Mouse (Mus musculus) cortical plate, adult 2 months (tissue): ENCODE measurements around the gene Gm11060. TPM values are rescaled to one million over a fixed set of nuclear protein-coding genes. Genes with fewer than 3 reads are reported as not detected.

Experiments used
- H3K27ac ChIP-seq: fragments of 200-500 bp; 2 replicates; pipeline ENCODE4 v1.5.1; 2012; ENCODE audit warnings: low read length, control low read depth, inconsistent platforms; ENCODE audit not compliant: insufficient read depth
- H3K4me1 ChIP-seq: fragments of 200-500 bp; 2 replicates; pipeline ENCODE4 v1.6.1; 2011; ENCODE audit warnings: low read length; ENCODE audit not compliant: control insufficient read depth, insufficient read depth
- H3K4me3 ChIP-seq: fragments of 200-500 bp; 2 replicates; pipeline ENCODE4 v1.5.1; 2011; ENCODE audit warnings: mild to moderate bottlenecking, low read length, control low read depth; ENCODE audit not compliant: insufficient read depth
- CTCF ChIP-seq: fragments of 200-500 bp; IDR thresholded peaks from 2 replicates; pipeline ENCODE4 v1.5.1; 2011; ENCODE audit warnings: mild to moderate bottlenecking, control low read depth, low read length; ENCODE audit not compliant: insufficient read depth; ENCODE audit errors: extremely low read depth
- POLR2A ChIP-seq: fragments of 200-500 bp; IDR thresholded peaks from 2 replicates; pipeline ENCODE4 v1.6.1; 2011; ENCODE audit warnings: mild to moderate bottlenecking, low read length, control low read depth; ENCODE audit not compliant: insufficient read depth; ENCODE audit errors: extremely low read depth
- polyA plus RNA-seq: library from polyadenylated mRNA; depleted of rRNA; stranded (reverse); fragments of >200 nt; gene quantifications from 2 replicates; pipeline ENCODE4 v1.2.3, GENCODE M21; 2012

The Gm11060 gene
- polyA plus RNA-seq, 1 experiment: not detected

DNA sequence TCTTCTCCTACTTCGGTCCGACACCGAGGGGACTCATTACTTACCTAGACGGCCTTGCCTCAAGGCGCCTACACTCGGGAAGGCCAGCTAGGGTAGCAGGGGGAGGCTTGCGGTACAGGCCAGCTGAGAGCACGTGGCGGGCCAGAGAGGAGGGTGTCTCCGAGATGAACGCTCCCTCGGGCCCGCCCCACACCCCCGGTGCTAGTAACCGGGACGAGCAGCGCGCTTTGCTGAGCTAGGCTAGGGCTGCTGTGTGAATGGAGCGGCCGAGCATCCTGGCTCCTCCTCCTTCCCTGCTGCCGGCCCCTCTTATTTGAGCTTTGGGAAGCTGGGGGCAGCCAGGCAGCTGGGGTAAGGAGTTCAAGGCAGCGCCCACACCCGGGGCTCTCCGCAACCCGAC, 34.5 kb downstream of the Gm11060 start, which contains the start of gene Wt1:
TSS of gene Wt1 (plus strand) at position 251 of the 400 bp plus-strand sequence.
- no peak within 1 kb of the TSS for H3K4me3 ChIP-seq
- TF ChIP-seq CTCF (no peak), POLR2A (no peak)
- no peaks in the 10 kb centered on the region for H3K4me1 ChIP-seq
- no peak within 1 kb of the TSS for H3K27ac ChIP-seq

DNA sequence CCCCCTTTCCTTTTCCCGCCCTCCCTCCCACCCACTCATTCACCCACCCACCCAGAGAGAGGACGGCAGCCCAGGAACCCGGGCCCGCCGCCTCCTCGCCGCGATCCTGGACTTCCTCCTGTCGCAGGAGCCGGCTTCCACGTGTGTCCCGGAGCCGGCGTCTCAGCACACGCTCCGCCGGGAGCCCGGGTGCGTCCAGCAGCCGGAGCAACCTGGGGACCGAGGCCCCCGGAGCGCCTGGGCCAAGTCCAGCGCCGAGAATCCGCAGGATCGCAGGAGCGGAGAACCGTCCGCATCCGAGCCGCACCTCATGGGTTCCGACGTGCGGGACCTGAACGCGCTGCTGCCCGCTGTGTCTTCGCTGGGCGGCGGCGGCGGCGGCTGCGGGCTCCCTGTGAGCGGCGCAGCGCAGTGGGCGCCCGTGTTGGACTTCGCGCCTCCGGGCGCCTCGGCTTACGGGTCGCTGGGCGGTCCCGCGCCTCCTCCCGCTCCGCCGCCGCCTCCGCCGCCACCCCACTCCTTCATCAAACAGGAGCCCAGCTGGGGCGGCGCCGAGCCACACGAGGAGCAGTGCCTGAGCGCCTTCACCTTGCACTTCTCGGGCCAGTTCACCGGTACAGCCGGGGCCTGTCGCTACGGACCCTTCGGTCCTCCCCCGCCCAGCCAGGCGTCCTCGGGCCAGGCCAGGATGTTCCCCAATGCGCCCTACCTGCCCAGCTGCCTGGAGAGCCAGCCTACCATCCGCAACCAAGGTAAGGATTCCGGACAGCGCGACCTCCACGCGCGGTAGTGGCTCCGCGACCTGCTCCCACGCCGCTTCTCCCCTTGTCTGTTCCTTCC, 35.1 kb downstream of the Gm11060 start:
- Histone ChIP-seq H3K4me1 (no peaks in the 10 kb centered on the region), H3K27ac (no peak overlapping the region), H3K4me3 (no peak overlapping the region)
- no peak for TF ChIP-seq POLR2A
- TF ChIP-seq CTCF: no peak

DNA sequence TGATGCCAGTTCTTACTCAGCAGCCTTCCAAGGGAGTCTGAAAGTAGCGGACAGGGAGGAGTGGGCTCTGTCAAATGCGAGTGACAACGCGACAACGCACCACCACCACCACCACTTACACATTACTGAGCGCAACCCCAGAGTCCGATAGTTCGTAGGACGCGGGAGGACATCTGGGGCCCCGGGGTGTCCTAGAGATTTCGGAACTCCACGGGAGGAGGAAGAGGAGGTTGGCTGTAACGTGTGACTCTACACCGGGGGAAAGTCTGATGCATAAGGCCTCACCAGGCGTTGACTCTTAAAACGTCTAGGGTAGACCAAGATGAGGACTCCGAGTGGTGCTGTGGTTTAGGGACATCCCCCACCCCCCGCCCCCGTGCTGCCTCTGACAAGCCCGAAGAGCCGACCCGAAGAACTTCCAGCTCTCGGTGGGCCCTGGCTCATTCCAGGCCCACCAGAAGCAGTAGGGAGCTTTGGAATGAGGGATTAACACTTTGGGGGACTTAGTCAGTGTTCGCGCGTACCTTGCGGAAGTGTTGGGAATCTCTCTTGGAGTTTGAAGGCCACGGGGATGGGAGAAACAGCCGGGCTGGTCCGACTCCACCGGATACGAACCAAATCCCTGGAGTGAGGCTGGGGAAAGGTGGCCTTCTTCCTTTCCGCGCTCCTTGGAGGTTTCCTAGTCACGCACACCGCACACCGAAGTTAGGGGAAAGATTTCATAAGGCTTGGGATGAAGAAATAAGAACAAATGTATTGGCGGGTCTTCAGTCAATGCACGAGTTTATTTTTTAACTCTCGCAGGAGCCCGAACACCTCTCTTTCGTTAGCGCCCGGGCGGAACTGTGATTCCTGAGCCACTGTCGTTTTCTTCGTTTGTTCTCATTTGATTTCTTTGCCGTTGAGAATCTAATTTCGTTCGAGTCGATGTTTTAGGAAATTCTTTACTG, 36.0 kb downstream of the Gm11060 start:
- H3K4me3 ChIP-seq: no peak overlapping the region
- TF ChIP-seq CTCF: no peak
- H3K27ac ChIP-seq: no peak overlapping the region
- no peaks in the 10 kb centered on the region for H3K4me1 ChIP-seq

DNA sequence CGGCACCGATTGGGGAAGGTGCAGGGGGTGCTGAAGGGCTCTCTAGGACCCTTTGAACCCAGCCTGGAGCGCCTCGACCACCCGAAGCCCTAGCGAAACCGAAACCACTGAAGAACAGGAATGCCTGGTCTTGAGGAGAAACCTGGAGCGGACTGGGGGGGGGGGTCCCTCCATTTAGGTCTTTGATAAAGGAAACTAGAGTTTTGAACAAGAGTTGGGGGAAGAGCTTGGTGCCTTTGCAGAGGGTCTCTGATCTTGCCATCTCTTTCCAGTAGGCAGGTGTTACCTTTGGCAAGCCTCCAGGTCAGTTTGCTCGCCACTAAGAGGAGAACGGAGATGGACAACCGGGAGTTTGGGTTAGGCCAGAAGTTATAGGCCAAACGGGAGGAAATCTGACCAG, 36.7 kb downstream of the Gm11060 start:
- H3K4me1 ChIP-seq: no peaks in the 10 kb centered on the region
- H3K27ac ChIP-seq: no peak overlapping the region
- no peak for TF ChIP-seq CTCF
- no peak for TF ChIP-seq POLR2A
- no peak overlapping the region for H3K4me3 ChIP-seq

DNA sequence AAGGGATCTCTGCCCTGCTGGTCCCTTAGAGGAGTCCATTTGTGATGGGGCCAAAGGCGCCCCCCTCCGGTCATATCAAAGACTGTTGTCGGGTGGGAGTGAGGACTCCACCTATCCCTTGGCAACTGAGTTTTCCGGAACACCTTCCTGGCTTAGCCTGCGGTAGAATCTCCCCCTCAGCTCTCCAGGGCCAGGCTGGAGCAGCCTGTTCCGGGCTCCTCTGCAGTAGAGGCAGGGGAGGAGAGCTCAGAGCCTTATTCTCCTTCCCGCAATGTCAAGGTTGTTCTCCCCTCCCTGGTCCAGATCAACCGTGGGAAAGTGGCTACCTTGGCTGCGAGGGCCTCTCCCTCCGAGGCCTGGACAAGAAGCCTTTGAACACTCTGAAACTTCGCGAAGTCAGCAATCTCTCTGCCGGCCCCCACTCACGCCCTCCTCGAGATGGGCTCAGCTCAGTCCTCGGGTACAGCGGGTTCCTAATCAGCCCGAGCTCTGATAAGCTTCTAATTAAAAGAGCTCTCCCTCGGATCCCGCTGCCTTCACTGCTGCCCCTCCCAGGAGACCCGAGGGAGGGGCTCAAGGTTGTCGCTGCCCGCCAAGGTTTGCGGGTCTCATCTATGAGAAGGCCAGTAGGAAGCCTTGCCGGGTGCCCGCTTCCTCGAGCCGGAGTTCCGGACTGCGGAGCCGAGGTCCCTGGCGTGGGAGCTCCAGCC, 38.7 kb downstream of the Gm11060 start:
- TF ChIP-seq CTCF (no peak), POLR2A (no peak)
- H3K27ac ChIP-seq: no peak overlapping the region
- no peak overlapping the region for H3K4me3 ChIP-seq
- H3K4me1 ChIP-seq: no peaks in the 10 kb centered on the region

DNA sequence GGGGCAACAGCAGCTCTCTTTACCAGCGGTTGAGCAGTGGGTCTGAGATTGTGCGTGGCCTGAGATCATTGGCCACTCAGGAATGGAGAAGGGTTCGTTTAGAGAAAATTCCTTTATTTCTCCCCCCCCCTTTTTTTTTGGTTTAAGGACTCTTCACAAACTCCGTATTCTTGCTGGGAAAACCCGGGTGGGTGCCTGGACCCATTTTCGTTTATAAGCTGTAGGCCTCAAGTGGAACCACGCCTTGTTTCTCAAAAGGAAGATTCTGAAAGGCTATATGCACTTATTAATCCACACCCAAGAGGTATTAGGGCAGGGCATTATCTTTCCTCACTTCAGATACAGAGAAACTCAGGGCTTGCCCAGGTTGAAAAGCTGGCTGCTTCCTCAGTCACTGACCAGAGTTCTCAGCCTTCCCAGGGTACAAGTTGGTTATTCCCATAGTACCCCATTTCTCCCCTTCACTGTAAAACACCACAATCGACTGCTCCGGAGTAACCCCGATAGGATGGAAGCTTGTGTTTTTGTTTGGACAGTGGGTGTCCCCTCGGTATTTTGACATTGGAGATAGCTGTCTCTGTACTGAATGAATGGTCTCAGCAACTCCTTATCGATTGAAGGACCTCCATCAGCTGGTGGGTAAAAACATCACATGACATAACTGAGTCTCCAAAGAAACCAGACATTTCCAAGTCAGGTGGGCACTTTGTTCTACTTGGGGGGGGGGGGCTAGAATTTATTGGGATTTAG, 39.4 kb downstream of the Gm11060 start:
- TF ChIP-seq CTCF (no peak), POLR2A (no peak)
- no peak overlapping the region for H3K27ac ChIP-seq
- H3K4me3 ChIP-seq: no peak overlapping the region
- no peaks in the 10 kb centered on the region for H3K4me1 ChIP-seq

DNA sequence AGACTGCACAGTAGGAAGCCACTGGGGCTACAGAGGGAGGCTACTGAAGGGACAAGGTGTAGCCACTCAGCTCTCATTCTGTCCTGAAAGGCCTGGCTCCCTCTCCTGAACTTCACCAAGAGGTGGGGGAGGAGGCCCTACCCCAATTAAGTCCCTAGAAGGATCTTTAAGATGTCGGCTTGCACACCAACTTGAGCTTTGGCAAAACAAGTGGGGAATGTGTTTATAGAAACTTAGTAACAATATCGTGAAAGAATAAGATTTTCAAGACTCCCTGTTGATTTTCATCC, 39.9 kb downstream of the Gm11060 start:
- no peak for TF ChIP-seq CTCF
- no peak for TF ChIP-seq POLR2A
- Histone ChIP-seq H3K27ac (no peak overlapping the region), H3K4me1 (no peaks in the 10 kb centered on the region), H3K4me3 (no peak overlapping the region)

DNA sequence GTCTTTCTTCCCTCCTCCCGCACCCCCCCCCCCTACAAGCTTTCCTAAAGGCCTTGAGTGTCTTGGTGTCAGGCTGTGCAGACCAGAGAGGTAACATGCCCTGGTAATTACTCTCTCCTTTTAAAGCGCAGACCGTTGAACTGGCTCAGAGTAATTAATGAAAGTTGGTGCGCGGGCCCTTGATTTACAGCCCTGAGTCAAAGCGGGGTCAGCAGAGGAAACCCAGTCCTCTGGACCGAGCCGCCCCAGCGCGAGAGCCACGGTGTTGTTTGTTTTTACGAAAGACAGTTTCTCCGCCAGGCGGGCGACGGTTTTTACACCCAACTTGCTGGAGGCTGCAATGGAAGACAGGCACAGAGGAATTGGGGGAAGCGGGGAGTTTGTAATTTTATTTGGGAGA, 40.5 kb downstream of the Gm11060 start:
- Histone ChIP-seq H3K4me3 (no peak overlapping the region), H3K4me1 (no peaks in the 10 kb centered on the region), H3K27ac (no peak overlapping the region)
- no peak for TF ChIP-seq POLR2A
- TF ChIP-seq CTCF: no peak
